Mouse (Mus musculus) mouse embryonic stem cell (cell line): Measurements from ENCODE around the gene Cep95.
"Not testable (repeated sequence)": the region's sequence is repeated elsewhere in the genome, so short reads cannot be mapped to it uniquely, and the experiment has no call there.

Experiments used
- in situ Hi-C, 2 experiments: fragments of 300-500 bp; cut with MboI; formaldehyde crosslinking; loops; 1 replicate in 1 of 2; 3 replicates in 1 of 2; pipeline ENCODE4 v1.14.3; 2019 to 2020; ENCODE audit warnings: low sequenced_read_pairs in 2 of 2, low pct_unique_long_range_greater_than_20kb in 1 of 2, mixed read lengths in 1 of 2; ENCODE audit not compliant: unreplicated experiment in 1 of 2

The Cep95 gene

GRCm38 (mm10) chr11:106788026-106788774, 852 bp upstream of the Cep95 start:
- in situ Hi-C loops: no loop called here

- in situ Hi-C loops: no loop called here
Observed at GRCm38 (mm10) chr11:106789649-106790048, 597 bp downstream of the Cep95 start.

- in situ Hi-C loops: no loop called here
Observed at GRCm38 (mm10) chr11:106793846-106794245, 4.8 kb downstream of the Cep95 start.

- in situ Hi-C loops: no loop called here
Observed at GRCm38 (mm10) chr11:106795679-106796078, 6.6 kb downstream of the Cep95 start.

DNA sequence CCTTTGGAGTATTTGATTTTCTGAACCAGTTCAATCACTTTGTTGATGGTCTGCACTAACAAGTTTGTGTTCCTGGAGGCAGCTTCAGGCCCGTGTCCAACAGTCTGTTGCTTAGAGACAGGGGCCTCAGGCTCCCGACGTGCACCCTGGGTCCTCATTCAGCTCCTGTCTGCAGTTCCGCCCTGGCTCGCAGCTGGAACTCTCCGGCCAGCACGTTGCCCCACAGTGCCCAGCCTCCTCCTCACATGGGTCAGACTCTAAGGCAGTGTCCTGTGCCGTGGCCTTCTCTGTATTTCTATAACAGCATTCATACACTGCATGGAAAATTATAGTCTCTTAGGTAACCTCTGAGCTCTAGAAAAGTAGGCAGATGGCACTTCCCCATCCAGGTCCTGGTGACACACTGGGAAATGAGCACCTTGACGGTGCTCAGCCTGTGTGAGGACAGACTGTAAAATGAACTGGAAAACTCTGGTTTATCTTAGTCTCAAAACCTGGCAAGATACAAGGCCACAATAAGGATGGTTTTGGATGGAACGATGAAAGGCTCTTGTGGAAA, 13.1 kb downstream of the Cep95 start:
- in situ Hi-C loops: no loop called here

GRCm38 (mm10) chr11:106807442-106807841, 18.4 kb downstream of the Cep95 start:
- in situ Hi-C loops: not testable (repeated sequence)

GRCm38 (mm10) chr11:106812410-106813136, 23.5 kb downstream of the Cep95 start:
- in situ Hi-C loops: no loop called here

DNA sequence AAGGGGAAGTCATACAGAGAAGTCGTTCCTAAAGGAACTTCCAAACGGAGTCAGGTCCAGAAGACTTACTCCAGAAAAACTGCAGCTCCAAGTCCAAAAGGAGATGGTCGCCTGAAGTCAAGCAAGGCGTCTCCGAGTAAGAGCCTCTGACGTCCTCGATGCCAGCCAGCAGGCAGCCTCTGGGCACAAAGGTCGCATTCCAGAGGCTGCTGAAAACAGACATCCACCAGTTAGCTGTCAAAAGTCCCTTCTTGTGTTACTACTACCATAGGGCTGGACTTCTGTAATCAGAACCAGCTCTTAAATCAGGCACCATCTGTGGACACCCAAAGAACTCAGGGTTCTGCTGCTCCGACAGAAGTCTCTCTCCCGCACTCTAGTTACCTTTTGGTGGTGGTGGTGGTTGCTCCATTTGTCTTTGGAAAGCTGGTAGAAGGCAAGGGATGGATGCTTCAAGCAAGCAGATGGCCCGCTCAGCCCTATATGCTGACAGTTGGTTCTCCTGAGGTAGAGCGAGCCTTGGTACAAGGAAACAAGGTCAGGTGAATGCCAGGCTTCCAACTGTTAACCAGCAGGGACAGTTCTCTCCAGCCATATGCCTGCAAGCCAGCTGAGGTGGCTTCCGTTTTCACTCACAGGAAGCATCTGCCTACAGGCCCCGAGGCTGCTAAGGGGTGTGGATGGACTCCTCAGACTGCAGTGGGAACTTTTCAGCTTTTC, 25.7 kb downstream of the Cep95 start:
- in situ Hi-C loops: no loop called here

DNA sequence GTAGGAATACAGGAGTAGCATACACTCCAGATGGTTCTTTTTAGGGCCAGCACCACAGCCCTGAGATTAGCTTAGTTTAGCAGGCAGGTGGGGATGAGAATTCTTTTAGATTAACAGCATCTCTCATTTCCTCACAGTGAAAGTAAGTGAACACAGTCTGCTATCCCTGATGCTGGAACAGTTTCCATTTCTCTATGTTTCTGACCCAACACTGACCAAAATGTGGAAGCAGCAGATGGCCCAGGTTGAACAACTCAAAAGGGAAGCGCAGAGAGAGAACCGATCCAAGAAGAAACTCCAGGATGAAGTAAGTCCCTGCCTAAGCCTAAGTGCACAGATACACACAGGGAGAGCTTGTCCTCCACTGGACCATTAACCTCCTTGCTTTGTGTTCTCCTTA, 26.3 kb downstream of the Cep95 start:
- in situ Hi-C loops: no loop called here

DNA sequence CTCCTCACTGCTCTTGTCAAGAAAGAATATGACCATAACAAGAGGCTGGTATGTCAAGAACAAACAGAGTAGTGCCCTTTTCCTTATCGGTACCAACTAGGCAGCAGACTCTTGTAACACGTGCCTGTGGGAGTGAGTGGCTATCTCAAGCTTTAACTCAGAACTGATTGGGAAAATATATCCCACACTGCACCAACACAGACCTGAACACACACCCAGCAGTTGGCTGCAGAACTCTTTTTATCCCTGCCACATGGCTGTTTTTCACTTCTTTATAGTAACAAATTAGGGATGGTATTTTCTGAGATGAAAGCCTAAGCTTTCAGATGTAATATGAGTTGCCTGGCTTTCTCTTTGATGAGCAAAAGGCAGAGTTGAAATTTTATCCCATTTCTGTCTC, 26.7 kb downstream of the Cep95 start:
- in situ Hi-C loops: no loop called here

DNA sequence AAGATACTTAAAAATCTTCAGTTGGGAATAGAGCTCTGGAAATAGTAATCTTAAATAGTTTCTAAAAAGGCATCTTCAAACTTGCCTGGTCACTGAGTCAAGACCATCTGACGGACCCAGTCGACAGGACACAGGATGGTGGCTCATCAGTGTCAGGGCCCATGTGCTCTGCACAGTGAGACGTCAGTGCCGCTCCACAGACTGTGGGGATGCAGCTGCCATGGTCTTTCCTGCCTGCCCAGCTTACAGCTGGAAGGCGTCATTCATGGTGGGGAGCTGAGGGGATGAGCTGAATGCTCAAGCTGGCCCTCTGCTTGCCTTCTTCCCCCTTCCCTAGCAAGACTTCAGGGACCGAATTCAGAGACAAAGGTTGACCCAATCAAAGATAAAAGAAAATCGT, 27.3 kb downstream of the Cep95 start:
- in situ Hi-C loops: no loop called here

DNA sequence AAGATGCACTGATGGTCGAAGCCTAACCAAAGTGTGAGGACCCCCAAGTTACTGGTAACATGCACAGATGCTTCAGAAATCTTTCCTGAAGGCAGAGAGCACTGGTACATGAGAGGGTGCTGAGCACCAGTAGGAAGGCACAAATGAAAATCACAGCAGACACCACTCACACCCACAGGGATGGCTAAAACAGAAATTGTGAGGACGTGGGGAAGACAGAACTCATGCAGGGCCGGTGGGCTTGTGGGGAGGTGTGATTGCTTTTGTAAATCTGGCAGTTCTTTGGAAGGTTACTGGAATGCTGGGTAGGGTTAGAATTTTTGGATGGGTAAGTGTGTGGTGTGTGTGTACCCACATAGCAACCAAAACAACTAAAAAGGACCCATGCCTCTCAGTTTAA, 28.1 kb downstream of the Cep95 start:
- in situ Hi-C loops: no loop called here

DNA sequence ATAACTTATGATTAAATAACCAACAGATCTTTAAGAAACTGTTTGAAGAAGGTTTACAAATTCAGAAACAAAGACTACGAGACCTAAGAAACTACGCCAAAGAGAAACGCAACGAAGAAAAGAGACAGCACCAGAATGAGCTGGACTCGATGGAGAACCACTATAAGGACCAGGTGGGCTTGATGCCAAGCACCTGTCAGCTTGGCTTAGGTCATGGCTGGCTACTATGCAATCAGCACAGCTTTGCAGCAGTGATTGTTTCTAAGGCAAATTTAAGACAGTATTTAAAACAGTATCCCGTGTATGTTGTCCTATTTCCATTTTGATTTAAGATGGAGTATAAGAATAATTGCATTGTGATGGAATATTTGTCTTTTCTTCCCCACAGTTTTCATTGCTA, 28.8 kb downstream of the Cep95 start:
- in situ Hi-C loops: no loop called here

GRCm38 (mm10) chr11:106818341-106818740, 29.3 kb downstream of the Cep95 start:
- in situ Hi-C loops: no loop called here

DNA sequence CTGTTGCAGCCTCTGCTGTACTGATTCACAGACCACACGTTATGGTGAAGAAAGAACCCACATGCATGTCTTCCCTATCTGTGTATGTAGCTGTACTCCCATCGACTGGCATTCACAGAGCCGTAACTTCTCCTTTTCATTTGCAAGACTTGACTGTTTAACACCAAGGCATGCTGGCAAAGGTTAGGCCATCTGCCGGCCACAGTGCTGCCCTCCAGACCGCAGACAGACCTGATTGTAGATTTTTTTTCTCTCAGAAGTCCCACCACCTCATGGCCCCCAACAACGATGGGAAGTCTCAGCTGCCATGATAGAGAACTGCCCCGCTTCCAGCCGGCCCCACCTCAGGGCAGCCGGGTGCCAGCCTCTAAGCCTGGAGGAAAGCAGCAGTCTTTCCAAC, 30.5 kb downstream of the Cep95 start:
- in situ Hi-C loops: no loop called here

- in situ Hi-C loops: no loop called here
Observed at GRCm38 (mm10) chr11:106820252-106820651, 31.2 kb downstream of the Cep95 start.

- in situ Hi-C loops: no loop called here
Observed at GRCm38 (mm10) chr11:106820972-106821371, 31.9 kb downstream of the Cep95 start.

GRCm38 (mm10) chr11:106821397-106821796, 32.3 kb downstream of the Cep95 start:
- in situ Hi-C loops: no loop called here

DNA sequence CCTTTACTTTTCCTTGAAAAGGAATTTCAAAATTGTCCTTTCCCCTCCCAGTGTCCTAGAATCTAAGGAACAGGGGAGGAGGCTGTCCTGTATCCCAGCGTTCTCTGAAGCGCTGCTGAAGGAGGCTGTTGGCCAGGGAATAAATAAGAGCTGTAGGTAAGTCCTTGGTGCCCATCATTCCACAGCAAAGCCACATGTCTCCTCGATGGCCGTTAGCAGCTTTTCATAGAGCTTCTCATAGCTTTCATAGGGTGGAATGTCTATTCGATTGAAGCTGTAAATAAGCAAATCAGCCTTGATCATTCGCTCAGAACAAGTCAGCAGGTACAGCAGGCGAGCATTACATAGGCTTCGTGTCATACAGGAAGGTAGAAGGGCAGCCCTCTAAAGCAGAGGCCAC, 33.4 kb downstream of the Cep95 start:
- in situ Hi-C loops: no loop called here
